Mouse (Mus musculus) limb, embryonic 11.5 days (tissue): ENCODE results near the gene Gfer. TPM values are rescaled to one million over a fixed set of nuclear protein-coding genes. Genes with fewer than 3 reads are reported as not detected.

Experiments used
- ATAC-seq: fragments of 200-750 bp; cut with Nextera tagmentation; 2 replicates; pipeline ENCODE4 v1.8.0; 2017; ENCODE audit warnings: low read depth; ENCODE audit not compliant: insufficient number of reproducible peaks, low FRiP score, low TSS enrichment
- DNase-seq: peaks from one replicate; pipeline ENCODE4 v3.0.0-alpha.2; 2015; ENCODE audit warnings: low spot score
- H3K27ac ChIP-seq: fragments of 300-500 bp; sonication (generic); replicated peaks from 2 replicates; pipeline ENCODE4 v1.5.1; 2014; ENCODE audit warnings: low read depth, mild to moderate bottlenecking, low read length
- H3K27me3 ChIP-seq: fragments of 300-500 bp; sonication (generic); 2 replicates; pipeline ENCODE4 v1.6.1; 2014; ENCODE audit warnings: mild to moderate bottlenecking, low read length, mixed read lengths; ENCODE audit not compliant: control insufficient read depth, insufficient read depth
- H3K36me3 ChIP-seq: fragments of 300-500 bp; sonication (generic); 2 replicates; pipeline ENCODE4 v1.6.1; 2014; ENCODE audit warnings: mild to moderate bottlenecking, low read length, moderate library complexity, mixed read lengths; ENCODE audit not compliant: control insufficient read depth, insufficient read depth
- H3K4me1 ChIP-seq: fragments of 300-500 bp; sonication (generic); 2 replicates; pipeline ENCODE4 v1.6.1; 2014; ENCODE audit warnings: low read length, mixed read lengths; ENCODE audit not compliant: control insufficient read depth, insufficient read depth
- H3K4me2 ChIP-seq: fragments of 300-500 bp; sonication (generic); 2 replicates; pipeline ENCODE4 v1.6.1; 2014; ENCODE audit warnings: low read depth, mild to moderate bottlenecking, moderate library complexity; ENCODE audit not compliant: severe bottlenecking
- H3K4me3 ChIP-seq: fragments of 300-500 bp; sonication (generic); 2 replicates; pipeline ENCODE4 v1.5.1; 2014; ENCODE audit warnings: low read depth, low read length
- H3K9ac ChIP-seq: fragments of 300-500 bp; sonication (generic); 2 replicates; pipeline ENCODE4 v1.6.1; 2014; ENCODE audit warnings: mild to moderate bottlenecking, low read length
- H3K9me3 ChIP-seq: fragments of 300-500 bp; sonication (generic); 2 replicates; pipeline ENCODE4 v1.6.1; 2016; ENCODE audit warnings: low read length; ENCODE audit not compliant: control insufficient read depth
- WGBS: fragments of 180-500 bp; shearing (Covaris S2); extraction: QIAGEN DNeasy Blood & Tissue Kit; methylation state at CpG from one replicate; pipeline ENCODE4 v1.1.7; 2014; 5-methylcytosine and 5-hydroxymethylcytosine counted together
- polyA plus RNA-seq: library from polyadenylated mRNA; unstranded; fragments of >200 nt; fragmentation: Nextera tagmentation; extraction: Ambion mirVana; gene quantifications from 2 replicates; pipeline ENCODE4 v1.2.1, GENCODE M21; 2014

Gfer gene
- polyA plus RNA-seq, 1 experiment from 2014 or later: 53.0 TPM

DNA sequence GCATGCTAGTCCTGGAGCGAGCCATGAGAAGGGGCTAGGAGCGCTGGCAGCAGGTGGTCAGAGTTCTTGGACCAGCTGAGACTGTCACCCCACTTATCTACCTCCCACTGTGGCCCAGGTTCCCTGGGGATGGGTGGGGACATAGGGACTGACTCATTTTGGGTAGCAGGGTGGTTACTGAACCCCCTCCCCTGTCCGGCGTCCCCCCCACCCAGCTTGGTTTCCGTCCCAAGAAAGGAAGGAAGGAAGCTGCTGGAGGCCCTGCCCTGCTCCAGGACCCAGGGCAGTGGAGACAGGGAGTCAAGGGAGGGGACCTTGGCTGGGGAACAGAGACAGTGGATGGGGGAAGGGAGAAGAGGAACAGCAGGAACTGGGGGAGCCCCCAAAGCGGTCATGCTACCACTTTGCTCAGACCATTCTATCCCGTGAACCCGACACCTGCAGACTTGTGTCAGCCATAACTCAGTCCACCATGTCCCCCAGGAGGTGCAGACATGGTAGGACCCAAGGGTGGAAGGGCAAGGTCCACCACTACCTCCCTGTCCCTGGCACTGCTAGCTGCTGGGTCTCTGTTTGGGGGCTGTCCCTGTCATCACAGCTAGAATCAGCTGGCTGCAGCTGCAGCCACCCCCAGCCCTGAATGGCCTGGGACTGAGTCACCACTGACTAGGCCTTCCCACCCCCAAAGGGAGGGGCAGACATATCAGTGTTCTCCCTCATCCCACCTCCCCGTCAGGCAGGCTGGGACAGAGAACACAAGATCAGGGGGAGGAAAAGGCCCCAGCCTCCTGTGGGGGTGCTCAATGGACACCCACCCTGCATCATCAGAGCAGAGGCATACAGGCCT lies 50.9 kb downstream of the Gfer start:
- Histone ChIP-seq H3K4me3 (no peak overlapping the region), H3K27me3 (no peaks in the 10 kb centered on the region), H3K4me2 (no peak overlapping the region), H3K4me1 (peaks cover 27% of the 10 kb centered on the region), H3K27ac (no peak overlapping the region), H3K9me3 (no peaks in the 10 kb centered on the region), H3K36me3 (peaks cover 8% of the 10 kb centered on the region), H3K9ac (no peak overlapping the region)
- DNase-seq: no peak
- 82% methylated on average over 9 of the region's 9 CpGs for WGBS
- no peak for ATAC-seq

DNA sequence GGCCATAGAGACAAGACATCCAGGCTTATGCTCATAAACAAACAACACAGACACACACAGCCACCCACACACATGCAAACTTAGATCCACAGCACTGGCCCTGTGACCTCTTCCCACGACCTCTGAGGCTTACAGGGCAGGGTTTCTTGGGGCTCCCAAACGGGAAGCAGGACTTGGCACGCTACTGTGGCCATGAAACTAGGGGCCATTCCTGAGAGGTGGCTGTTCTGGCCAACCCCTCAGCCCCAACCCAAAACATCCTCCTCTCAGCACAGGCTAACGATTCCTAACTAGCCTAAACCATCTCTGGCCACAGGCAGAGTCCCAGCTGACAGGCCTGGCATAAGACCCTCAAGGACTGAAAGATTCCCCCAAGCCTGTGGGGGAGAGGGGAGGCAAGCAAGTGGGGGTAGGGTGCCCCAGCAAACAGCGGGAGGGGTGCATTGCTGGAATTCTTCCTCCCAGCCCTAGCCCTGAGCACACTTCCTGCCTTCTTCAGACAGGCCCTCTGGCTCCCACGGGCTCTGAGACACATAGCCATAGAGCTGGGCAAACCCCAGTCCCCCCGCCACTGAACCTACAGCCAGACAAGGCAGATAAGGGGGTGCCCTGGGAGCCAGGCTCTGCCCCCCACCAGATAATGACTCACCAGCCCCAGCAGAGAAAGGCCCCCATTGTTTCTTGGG lies 51.8 kb downstream of the Gfer start:
- H3K27me3 ChIP-seq: no peaks in the 10 kb centered on the region
- 45% methylated on average over 7 of the region's 7 CpGs for WGBS
- peaks cover 30% of the 10 kb centered on the region for H3K4me1 ChIP-seq
- 0 out of 2 replicates have a peak overlapping the region, but pooled peaks have one; percentile 22 for H3K27ac ChIP-seq
- no peaks in the 10 kb centered on the region for H3K9me3 ChIP-seq
- H3K9ac ChIP-seq: 0 out of 2 replicates have a peak overlapping the region, but pooled peaks have one; percentile 39
- H3K36me3 ChIP-seq: peaks cover 10% of the 10 kb centered on the region
- H3K4me2 ChIP-seq: no peak overlapping the region
- H3K4me3 ChIP-seq: no peak overlapping the region
- no peak for DNase-seq
- no peak for ATAC-seq

Other genes starting within 250 kb of the Gfer start
- gene E4f1, start 225.8 kb downstream of the Gfer start, polyA plus RNA-seq: 23.9 and 26.3 TPM in 2 replicates
- 64.1 and 67.3 TPM in 2 replicates for gene Pgp, start 225.8 kb downstream of the Gfer start, polyA plus RNA-seq
- 0.21 and 0.51 TPM in 2 replicates for gene Bricd5, start 222.3 kb downstream of the Gfer start, polyA plus RNA-seq
- gene Mlst8, start 217.1 kb downstream of the Gfer start, polyA plus RNA-seq: 30.3 and 36.2 TPM in 2 replicates
- gene Caskin1, start 207.6 kb downstream of the Gfer start, polyA plus RNA-seq: 2.3 and 2.5 TPM in 2 replicates
- 89.3 and 102 TPM in 2 replicates for gene Traf7, start 168.2 kb downstream of the Gfer start, polyA plus RNA-seq
- gene Rab26, start 161.9 kb downstream of the Gfer start, polyA plus RNA-seq: 1.8 and 3.1 TPM in 2 replicates
- gene Pkd1, start 146.3 kb downstream of the Gfer start, polyA plus RNA-seq: 20.8 and 22.5 TPM in 2 replicates
- gene Tsc2, start 63.5 kb downstream of the Gfer start, polyA plus RNA-seq: 62.7 and 66.8 TPM in 2 replicates
- 19.5 and 23.2 TPM in 2 replicates for gene Nthl1, start 63.5 kb downstream of the Gfer start, polyA plus RNA-seq
- 59.3 and 60.4 TPM in 2 replicates for gene Slc9a3r2, start 45.8 kb downstream of the Gfer start, polyA plus RNA-seq
- gene Npw, start 37.7 kb downstream of the Gfer start, polyA plus RNA-seq: 0.31 and 0.54 TPM in 2 replicates
- gene Zfp598, start 26.5 kb downstream of the Gfer start, polyA plus RNA-seq: 36.3 and 42.0 TPM in 2 replicates
- gene Syngr3, start 6.2 kb downstream of the Gfer start, polyA plus RNA-seq: 6.6 and 6.9 TPM in 2 replicates
- 1.5 and 1.7 TPM in 2 replicates for gene Noxo1, start 78 bp upstream of the Gfer start, polyA plus RNA-seq
- 120 and 121 TPM in 2 replicates for gene Tbl3, start 11.5 kb upstream of the Gfer start, polyA plus RNA-seq
- gene Rnf151, start 21.9 kb upstream of the Gfer start, polyA plus RNA-seq: 0.16 TPM in 1 of 2 replicates, not detected in the other
- 1,548 and 1,633 TPM in 2 replicates for gene Rps2, start 22.0 kb upstream of the Gfer start, polyA plus RNA-seq
- gene Ndufb10, start 28.3 kb upstream of the Gfer start, polyA plus RNA-seq: 211 and 216 TPM in 2 replicates
- gene Rpl3l, start 31.7 kb upstream of the Gfer start, polyA plus RNA-seq: not detected in 2 replicates
- 24.9 and 27.0 TPM in 2 replicates for gene Msrb1, start 40.5 kb upstream of the Gfer start, polyA plus RNA-seq
- gene Hs3st6, start 56.8 kb upstream of the Gfer start, polyA plus RNA-seq: 3.1 and 3.4 TPM in 2 replicates
- not detected in 2 replicates for gene Meiob, start 108.1 kb upstream of the Gfer start, polyA plus RNA-seq
- 27.2 and 28.8 TPM in 2 replicates for gene Hagh, start 144.0 kb upstream of the Gfer start, polyA plus RNA-seq
- 16.6 and 18.5 TPM in 2 replicates for gene Fahd1, start 154.2 kb upstream of the Gfer start, polyA plus RNA-seq
- 0.24 and 0.47 TPM in 2 replicates for gene Igfals, start 169.8 kb upstream of the Gfer start, polyA plus RNA-seq
- 65.1 and 66.0 TPM in 2 replicates for gene Nubp2, start 190.2 kb upstream of the Gfer start, polyA plus RNA-seq
- 36.8 and 42.1 TPM in 2 replicates for gene Spsb3, start 190.5 kb upstream of the Gfer start, polyA plus RNA-seq
- gene Eme2, start 198.9 kb upstream of the Gfer start, polyA plus RNA-seq: 20.5 and 20.8 TPM in 2 replicates
- gene Mrps34, start 199.0 kb upstream of the Gfer start, polyA plus RNA-seq: 82.3 and 84.8 TPM in 2 replicates
- gene Nme3, start 200.3 kb upstream of the Gfer start, polyA plus RNA-seq: 51.5 and 53.0 TPM in 2 replicates
- 31.0 and 32.0 TPM in 2 replicates for gene Mapk8ip3, start 240.8 kb upstream of the Gfer start, polyA plus RNA-seq